ENCODE assay signal across 12 mouse cellular contexts in genomic region chr5:150465218-150465617, GRCm38 (mm10). TPM values are rescaled to one million over a fixed set of nuclear protein-coding genes. Genes with fewer than 3 reads are reported as not detected.
DNase-seq lines count a peak whose midpoint lies in the region; ATAC-seq lines count a peak whose summit lies in the region.
"Had no signal": no experiment of that assay in that cellular context is flagged by ENCODE, and none has a peak within 500 bp of the region (broad histone marks: within the 10 kb centered on the region; RNA-seq: fewer than 3 reads in every experiment).

No protein-coding gene starts in this region.

- intact Hi-C loops in heart, postnatal 10 days (cut with DNase I) = no loop called here

- 0 out of 2 replicates have a peak, but pooled peaks cover 2% of the 10 kb centered on the region for H3K36me3 ChIP-seq in kidney, embryonic 16.5 days (ENCODE audit: insufficient read depth, low read length)
- no peaks in the 10 kb centered on the region for H3K36me3 ChIP-seq in embryonic facial prominence, embryonic 15.5 days
- H3K36me3 ChIP-seq: midbrain, embryonic 10.5 days had no signal

- no peak overlapping the region for H3K9ac ChIP-seq in kidney, embryonic 16.5 days (replicated peaks; ENCODE audit: low read length)
- no peak overlapping the region for H3K9ac ChIP-seq in embryonic facial prominence, embryonic 15.5 days
- H3K9ac ChIP-seq: limb, embryonic 13.5 days had no signal

- no peak overlapping the region for H3K4me2 ChIP-seq in kidney, embryonic 16.5 days (replicated peaks; ENCODE audit: low read depth, low read length)
- no peak overlapping the region for H3K4me2 ChIP-seq in embryonic facial prominence, embryonic 15.5 days (replicated peaks)
- H3K4me2 ChIP-seq: limb, embryonic 13.5 days had no signal

- peaks cover 8% of the 10 kb centered on the region; the same call in 1 of the 2 replicates for H3K4me1 ChIP-seq in kidney, embryonic 16.5 days (ENCODE audit: insufficient read depth, low read length)
- peaks cover 9% of the 10 kb centered on the region for H3K4me1 ChIP-seq in embryonic facial prominence, embryonic 15.5 days

- H3K4me3 ChIP-seq in kidney, embryonic 16.5 days (ENCODE audit: low read length) = no peak overlapping the region
- no peak overlapping the region for H3K4me3 ChIP-seq in embryonic facial prominence, embryonic 15.5 days (replicated peaks)
- H3K4me3 ChIP-seq: limb, embryonic 13.5 days; midbrain, embryonic 10.5 days had no signal

- no peak for ATAC-seq in kidney, embryonic 16.5 days (ENCODE audit: low FRiP score, low TSS enrichment)
- ATAC-seq in embryonic facial prominence, embryonic 15.5 days (ENCODE audit: insufficient number of reproducible peaks, low FRiP score, low TSS enrichment, low read depth) = no peak
- peak; percentile 10; the same call in 1 of the 2 replicates for ATAC-seq in megakaryocyte-erythroid progenitor cell, adult 5-6 weeks (replicated peaks; ENCODE audit: low FRiP score, low TSS enrichment, poor library complexity, severe bottlenecking)

- no peaks in the 10 kb centered on the region for H3K27me3 ChIP-seq in kidney, embryonic 16.5 days (ENCODE audit: insufficient read depth, low read length)
- no peaks in the 10 kb centered on the region for H3K27me3 ChIP-seq in embryonic facial prominence, embryonic 15.5 days
- H3K27me3 ChIP-seq: limb, embryonic 13.5 days had no signal

- H3K27ac ChIP-seq in kidney, embryonic 16.5 days (ENCODE audit: low read length) = 0 out of 2 replicates have a peak overlapping the region, but pooled peaks have one; percentile 42
- H3K27ac ChIP-seq in embryonic facial prominence, embryonic 15.5 days (replicated peaks) = 0 out of 2 replicates have a peak overlapping the region, but pooled peaks have one; percentile 25
- H3K27ac ChIP-seq: limb, embryonic 13.5 days; midbrain, embryonic 10.5 days had no signal

- WGBS in kidney, embryonic 16.5 days = 77% methylated on average over 6 of the region's 6 CpGs
- 41% methylated on average over 6 of the region's 6 CpGs for WGBS in embryonic facial prominence, embryonic 15.5 days

- DNase-seq in kidney, adult 11 months = no peak
- peak; percentile 18 to 30 for DNase-seq in heart, postnatal 10 days
- DNase-seq in cerebellum, postnatal 10 days = no peak
- DNase-seq in adrenal gland, adult 18-20 months (ENCODE audit: low spot score in 2 of 2) = no peak
- DNase-seq: cerebellum, postnatal 25 days; retina, postnatal 1 day had no signal

- H3K9me3 ChIP-seq in kidney, embryonic 16.5 days (ENCODE audit: low read length) = no peaks in the 10 kb centered on the region
- no peaks in the 10 kb centered on the region for H3K9me3 ChIP-seq in embryonic facial prominence, embryonic 15.5 days (replicated peaks)
- H3K9me3 ChIP-seq: limb, embryonic 13.5 days; midbrain, embryonic 10.5 days had no signal

RNA-seq across cellular contexts. Expression of gene Zar1l, which starts 52.7 kb away (rescaled TPM):
- polyA plus RNA-seq in kidney, embryonic 16.5 days (2015; fragmentation: Nextera tagmentation; extraction: Ambion mirVana) = not detected in 2 replicates
- not detected in 2 replicates for polyA plus RNA-seq in embryonic facial prominence, embryonic 15.5 days (2015; fragmentation: Nextera tagmentation; extraction: Ambion mirVana)
- not detected for total RNA-seq in heart, postnatal 10 days (2021)
- not detected in 2 replicates for total RNA-seq in megakaryocyte-erythroid progenitor cell, adult 5-6 weeks (2014; fragmentation: Nextera tagmentation)
- not detected in 2 replicates for total RNA-seq in megakaryocyte-erythroid progenitor cell, adult 5-6 weeks (2017)
- total RNA-seq in adrenal gland, adult 18-20 months (2021) = not detected
- total RNA-seq: gastrocnemius, adult 8-10 months had no signal
- polyA plus RNA-seq: limb, embryonic 13.5 days; midbrain, embryonic 10.5 days had no signal

RNA-seq across cellular contexts. Expression of gene Brca2, which starts 57.2 kb away (rescaled TPM):
- 22.3 and 24.6 TPM in 2 replicates for polyA plus RNA-seq in kidney, embryonic 16.5 days (2015; fragmentation: Nextera tagmentation; extraction: Ambion mirVana)
- polyA plus RNA-seq in embryonic facial prominence, embryonic 15.5 days (2015; fragmentation: Nextera tagmentation; extraction: Ambion mirVana) = 18.0 and 20.3 TPM in 2 replicates
- 10 to 100 TPM in 1 of 2 experiments, 1 to 10 TPM in 1; 9.4 to 12.0 TPM for total RNA-seq in heart, postnatal 10 days (2021)
- 55.6 and 86.4 TPM in 2 replicates for total RNA-seq in megakaryocyte-erythroid progenitor cell, adult 5-6 weeks (2014; fragmentation: Nextera tagmentation)
- 28.6 and 62.9 TPM in 2 replicates for total RNA-seq in megakaryocyte-erythroid progenitor cell, adult 5-6 weeks (2017)
- total RNA-seq in adrenal gland, adult 18-20 months (2021) = 1 to 10 TPM; 2.5 to 3.0 TPM

Comparison
In these comparisons a context has a peak if more than half of its experiments do, and no peak if none do; other contexts are left out.
1. DNase-seq: peak in heart, postnatal 10 days (2 of 2); none in kidney, adult 11 months (single experiment), cerebellum, postnatal 10 days (0 of 2) and adrenal gland, adult 18-20 months (0 of 2).